Mouse (Mus musculus): ENCODE data around the gene Mfsd4b1. TPM values are rescaled to one million over a fixed set of nuclear protein-coding genes. Genes with fewer than 3 reads are reported as not detected.

Mfsd4b1 gene
- polyA plus RNA-seq, 1 experiment, result not detected

- no peaks in the 10 kb centered on the region for H3K9me3 ChIP-seq
- TF ChIP-seq FLI1 (IDR thresholded peaks at IDR 0.05; ENCODE audit: low read length) (no peak), GATA1 (IDR thresholded peaks at IDR 0.05; ENCODE audit: borderline replicate concordance, low read length) (no peak)
- H3K4me1 ChIP-seq, result peaks cover 34% of the 10 kb centered on the region
- H3K4me3 ChIP-seq (replicated peaks), result no peak overlapping the region
- no peaks in the 10 kb centered on the region for H3K27me3 ChIP-seq (replicated peaks)
- peaks cover 53% of the 10 kb centered on the region for H3K36me3 ChIP-seq (replicated peaks; ENCODE audit: low read length)
These were observed 36.9 kb upstream of the Mfsd4b1 start for GRCm38 (mm10) chr10:40061926-40062325.

- peaks cover 67% of the 10 kb centered on the region for H3K36me3 ChIP-seq (replicated peaks; ENCODE audit: low read length)
- TF ChIP-seq FLI1 (IDR thresholded peaks at IDR 0.05; ENCODE audit: low read length), result no peak
- no peak for TF ChIP-seq GATA1 (IDR thresholded peaks at IDR 0.05; ENCODE audit: borderline replicate concordance, low read length)
- H3K4me1 ChIP-seq, result peaks cover 39% of the 10 kb centered on the region
- H3K9me3 ChIP-seq, result no peaks in the 10 kb centered on the region
- no peaks in the 10 kb centered on the region for H3K27me3 ChIP-seq (replicated peaks)
- no peak overlapping the region for H3K4me3 ChIP-seq (replicated peaks)
These were observed 33.7 kb upstream of the Mfsd4b1 start for GRCm38 (mm10) chr10:40058786-40059120.

GRCm38 (mm10) chr10:40058062-40058785 lies 33.2 kb upstream of the Mfsd4b1 start:
- no peaks in the 10 kb centered on the region for H3K9me3 ChIP-seq
- TF ChIP-seq GATA1 (IDR thresholded peaks at IDR 0.05; ENCODE audit: borderline replicate concordance, low read length) (no peak), FLI1 (IDR thresholded peaks at IDR 0.05; ENCODE audit: low read length) (no peak)
- H3K27me3 ChIP-seq (replicated peaks), result no peaks in the 10 kb centered on the region
- no peak overlapping the region for H3K4me3 ChIP-seq (replicated peaks)
- peaks cover 70% of the 10 kb centered on the region for H3K36me3 ChIP-seq (replicated peaks; ENCODE audit: low read length)
- H3K4me1 ChIP-seq, result peaks cover 44% of the 10 kb centered on the region

GRCm38 (mm10) chr10:40057615-40058014 lies 32.5 kb upstream of the Mfsd4b1 start:
- Histone ChIP-seq H3K27me3 (replicated peaks) (no peaks in the 10 kb centered on the region), H3K36me3 (replicated peaks; ENCODE audit: low read length) (peaks cover 73% of the 10 kb centered on the region), H3K9me3 (no peaks in the 10 kb centered on the region), H3K4me1 (peaks cover 46% of the 10 kb centered on the region), H3K4me3 (replicated peaks) (no peak overlapping the region)
- TF ChIP-seq FLI1 (IDR thresholded peaks at IDR 0.05; ENCODE audit: low read length) (no peak), GATA1 (IDR thresholded peaks at IDR 0.05; ENCODE audit: borderline replicate concordance, low read length) (no peak)

GRCm38 (mm10) chr10:40054455-40054854 lies 29.4 kb upstream of the Mfsd4b1 start:
- no peaks in the 10 kb centered on the region for H3K27me3 ChIP-seq (replicated peaks)
- H3K36me3 ChIP-seq (replicated peaks; ENCODE audit: low read length), result peaks cover 74% of the 10 kb centered on the region
- H3K4me3 ChIP-seq (replicated peaks), result no peak overlapping the region
- TF ChIP-seq FLI1 (IDR thresholded peaks at IDR 0.05; ENCODE audit: low read length) (no peak), GATA1 (IDR thresholded peaks at IDR 0.05; ENCODE audit: borderline replicate concordance, low read length) (no peak)
- no peaks in the 10 kb centered on the region for H3K9me3 ChIP-seq
- peaks cover 43% of the 10 kb centered on the region for H3K4me1 ChIP-seq

GRCm38 (mm10) chr10:40053896-40054295 lies 28.8 kb upstream of the Mfsd4b1 start:
- Histone ChIP-seq H3K27me3 (replicated peaks) (no peaks in the 10 kb centered on the region), H3K36me3 (replicated peaks; ENCODE audit: low read length) (peaks cover 73% of the 10 kb centered on the region)

GRCm38 (mm10) chr10:40053257-40053895 lies 28.3 kb upstream of the Mfsd4b1 start:
- Histone ChIP-seq H3K4me3 (replicated peaks) (peak overlapping the region; percentile 28), H3K36me3 (replicated peaks; ENCODE audit: low read length) (peaks cover 71% of the 10 kb centered on the region), H3K9me3 (no peaks in the 10 kb centered on the region), H3K27me3 (replicated peaks) (no peaks in the 10 kb centered on the region), H3K4me1 (peaks cover 36% of the 10 kb centered on the region)
- TF ChIP-seq FLI1 (IDR thresholded peaks at IDR 0.05; ENCODE audit: low read length) (no peak), GATA1 (IDR thresholded peaks at IDR 0.05; ENCODE audit: borderline replicate concordance, low read length) (no peak)

More at GRCm38 (mm10) chr10:40053896-40054295, 28.8 kb upstream of the Mfsd4b1 start:
- Histone ChIP-seq H3K4me3 (replicated peaks) (peak overlapping the region; percentile 8), H3K4me1 (peaks cover 41% of the 10 kb centered on the region), H3K9me3 (no peaks in the 10 kb centered on the region)
- TF ChIP-seq FLI1 (IDR thresholded peaks at IDR 0.05; ENCODE audit: low read length) (no peak), GATA1 (IDR thresholded peaks at IDR 0.05; ENCODE audit: borderline replicate concordance, low read length) (no peak)

GRCm38 (mm10) chr10:40051997-40052396 lies 26.9 kb upstream of the Mfsd4b1 start:
- TF ChIP-seq FLI1 (IDR thresholded peaks at IDR 0.05; ENCODE audit: low read length) (no peak), GATA1 (IDR thresholded peaks at IDR 0.05; ENCODE audit: borderline replicate concordance, low read length) (no peak)
- Histone ChIP-seq H3K36me3 (replicated peaks; ENCODE audit: low read length) (peaks cover 65% of the 10 kb centered on the region), H3K27me3 (replicated peaks) (no peaks in the 10 kb centered on the region)

GRCm38 (mm10) chr10:40050763-40051162 lies 25.7 kb upstream of the Mfsd4b1 start:
- Histone ChIP-seq H3K4me1 (peaks cover 26% of the 10 kb centered on the region), H3K4me3 (replicated peaks) (no peak overlapping the region), H3K9me3 (no peaks in the 10 kb centered on the region), H3K36me3 (replicated peaks; ENCODE audit: low read length) (peaks cover 53% of the 10 kb centered on the region), H3K27me3 (replicated peaks) (no peaks in the 10 kb centered on the region)
- TF ChIP-seq FLI1 (IDR thresholded peaks at IDR 0.05; ENCODE audit: low read length), result no peak
- TF ChIP-seq GATA1 (IDR thresholded peaks at IDR 0.05; ENCODE audit: borderline replicate concordance, low read length), result no peak

More at GRCm38 (mm10) chr10:40051997-40052396, 26.9 kb upstream of the Mfsd4b1 start:
- Histone ChIP-seq H3K4me3 (replicated peaks) (no peak overlapping the region), H3K9me3 (no peaks in the 10 kb centered on the region), H3K4me1 (peaks cover 32% of the 10 kb centered on the region)

- Histone ChIP-seq H3K36me3 (replicated peaks; ENCODE audit: low read length) (peaks cover 63% of the 10 kb centered on the region), H3K27me3 (replicated peaks) (no peaks in the 10 kb centered on the region), H3K4me1 (peaks cover 7% of the 10 kb centered on the region), H3K4me3 (replicated peaks) (no peak overlapping the region), H3K9me3 (no peaks in the 10 kb centered on the region)
- no peak for TF ChIP-seq FLI1 (IDR thresholded peaks at IDR 0.05; ENCODE audit: low read length)
- TF ChIP-seq GATA1 (IDR thresholded peaks at IDR 0.05; ENCODE audit: borderline replicate concordance, low read length), result no peak
These were observed 16.3 kb upstream of the Mfsd4b1 start for GRCm38 (mm10) chr10:40041339-40041738.
